Mouse (Mus musculus): Measurements from ENCODE around the gene Urm1.
"Not testable (repeated sequence)": the region's sequence is repeated elsewhere in the genome, so short reads cannot be mapped to it uniquely, and the experiment has no call there.

The Urm1 gene

DNA sequence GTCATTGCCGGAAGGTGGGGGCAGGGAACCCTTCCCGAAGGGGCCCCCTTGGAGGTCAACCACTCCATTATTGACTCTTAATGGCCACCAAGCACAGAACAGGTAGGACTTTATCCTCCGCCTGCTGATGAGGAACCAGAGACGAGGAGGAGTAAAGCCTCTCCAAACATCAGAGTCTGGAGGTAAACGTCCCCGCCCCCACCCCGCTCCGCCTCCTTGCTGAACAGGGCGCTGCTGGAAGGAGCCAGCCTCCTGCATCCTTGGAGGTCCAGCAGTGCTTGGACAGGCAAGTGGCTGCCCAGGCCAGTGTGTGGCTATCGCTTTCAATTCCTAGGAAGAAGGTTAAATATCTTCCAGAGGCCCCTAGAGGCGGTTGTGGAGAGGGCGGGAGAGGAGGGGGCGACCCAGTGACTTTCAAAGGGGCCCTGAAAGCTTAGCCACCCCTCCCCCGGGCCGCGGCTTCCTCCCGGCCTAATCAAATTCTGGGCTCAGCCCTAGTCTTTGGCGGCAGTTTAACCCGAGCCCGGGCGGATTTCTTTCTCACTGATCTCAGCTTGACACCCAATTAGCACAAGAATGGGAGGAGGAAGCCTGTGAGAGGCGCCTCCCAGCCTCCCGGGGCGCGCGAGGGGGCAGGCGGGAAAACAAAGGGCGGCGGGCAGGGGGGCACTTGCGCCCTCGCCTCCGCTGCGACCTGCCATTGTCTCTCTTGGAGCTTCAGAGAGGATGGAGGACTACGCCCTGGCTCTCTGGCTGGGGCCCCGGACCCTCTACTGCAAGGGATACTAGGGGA, at the start of gene Urm1:
Gene Urm1 (plus strand): TSS at position 51 of the 793 bp plus-strand sequence.
- peak; percentile 23 for DNase-seq (ENCODE audit: low spot score)

DNA sequence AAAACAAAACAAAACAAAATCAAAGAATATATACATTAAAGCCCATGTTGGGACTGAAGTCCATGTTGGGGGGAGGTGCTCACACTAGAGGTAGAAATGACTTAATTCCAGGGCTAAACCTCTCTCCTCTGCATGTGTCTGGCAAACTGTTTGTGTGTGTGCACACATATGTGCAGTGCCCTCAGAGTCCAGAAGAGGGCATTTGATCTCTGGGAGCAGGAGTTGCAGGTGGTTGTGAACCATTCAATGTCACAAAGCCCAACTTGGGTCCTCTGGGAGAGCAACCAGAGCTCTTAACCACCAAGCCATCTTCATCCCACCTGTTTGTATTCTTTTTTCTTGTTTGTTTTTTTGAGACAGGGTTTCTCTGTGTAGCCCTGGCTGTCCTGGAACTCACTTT, 49.7 kb upstream of the Urm1 start:
- DNase-seq (ENCODE audit: low spot score), result no peak

DNA sequence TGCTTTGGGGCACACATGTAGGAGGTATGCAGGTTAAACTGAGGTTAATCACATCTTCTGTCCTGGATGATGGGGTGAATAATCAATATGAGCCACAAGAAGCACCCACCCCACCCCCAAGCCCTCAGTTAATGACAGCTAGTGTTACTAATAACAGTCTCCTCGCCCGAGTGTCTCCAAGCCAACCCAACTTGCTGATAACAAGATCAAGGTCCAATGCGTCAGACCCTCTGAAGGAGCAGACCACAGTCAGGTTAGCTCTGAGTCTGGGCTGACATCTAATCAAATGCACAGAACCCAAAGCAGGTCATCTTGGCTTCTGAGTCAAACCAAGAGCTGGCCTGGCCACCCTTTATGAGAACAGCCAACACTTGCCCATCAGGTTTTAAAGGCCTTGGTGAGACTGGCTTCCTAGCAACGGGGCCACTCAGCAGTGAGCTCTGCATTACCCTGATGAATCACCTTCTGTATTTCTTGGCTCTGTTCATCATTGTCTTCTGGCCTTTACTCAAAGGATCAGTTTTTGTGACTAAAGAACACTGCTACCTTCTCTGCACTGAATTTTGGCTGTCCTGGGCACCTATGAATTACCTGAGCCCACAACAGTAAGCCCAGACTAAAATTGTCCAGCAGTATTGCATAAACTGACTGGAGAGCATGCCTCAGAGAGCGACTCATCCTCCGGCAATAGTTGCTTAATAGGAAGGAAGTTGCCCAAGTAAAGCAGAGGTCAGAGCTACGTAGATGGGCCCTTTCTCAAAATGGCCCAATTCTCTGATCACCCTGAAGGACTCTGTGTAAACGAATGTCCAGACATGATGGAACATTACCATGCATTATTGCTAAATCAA, 48.0 kb upstream of the Urm1 start:
- DNase-seq (ENCODE audit: low spot score), result no peak

DNA sequence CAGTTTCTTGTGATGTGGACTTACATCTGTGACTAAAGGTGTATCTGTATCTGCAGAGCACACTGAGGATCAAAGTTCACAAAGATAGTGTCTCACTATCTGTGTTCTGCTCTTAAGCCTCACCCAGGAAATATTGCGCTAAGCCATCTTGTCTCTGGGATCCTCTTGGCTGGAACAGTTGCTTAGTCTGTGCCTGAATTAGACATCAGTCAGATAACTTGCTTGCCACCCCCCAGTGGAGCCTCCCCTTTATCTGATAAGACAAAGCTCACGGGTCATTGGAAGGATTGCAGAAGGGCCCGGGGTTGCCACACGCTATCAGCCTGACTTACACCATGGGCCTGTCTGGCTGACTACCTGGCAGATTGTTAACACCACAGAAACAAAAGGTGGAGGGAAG, 46.6 kb upstream of the Urm1 start:
- no peak for DNase-seq (ENCODE audit: low spot score)

DNA sequence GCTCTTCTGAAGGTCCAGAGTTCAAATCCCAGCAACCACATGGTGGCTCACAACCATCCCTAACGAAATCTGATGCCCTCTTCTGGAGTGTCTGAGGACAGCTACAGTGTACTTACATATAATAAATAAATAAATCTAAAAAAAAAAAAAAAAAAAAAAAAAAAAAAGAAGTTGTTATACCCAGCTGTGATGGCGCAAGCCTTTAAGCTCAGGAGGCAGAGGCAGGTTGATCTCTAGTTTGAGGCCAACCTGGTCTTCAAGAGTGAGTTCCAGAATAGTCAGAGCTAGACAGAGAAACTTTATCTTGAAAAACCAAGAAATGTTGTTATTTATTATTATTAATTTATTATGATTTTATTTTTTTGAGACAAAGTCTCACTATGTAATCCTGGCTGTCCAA, 38.6 kb upstream of the Urm1 start:
- DNase-seq (ENCODE audit: low spot score), result not testable (repeated sequence)

DNA sequence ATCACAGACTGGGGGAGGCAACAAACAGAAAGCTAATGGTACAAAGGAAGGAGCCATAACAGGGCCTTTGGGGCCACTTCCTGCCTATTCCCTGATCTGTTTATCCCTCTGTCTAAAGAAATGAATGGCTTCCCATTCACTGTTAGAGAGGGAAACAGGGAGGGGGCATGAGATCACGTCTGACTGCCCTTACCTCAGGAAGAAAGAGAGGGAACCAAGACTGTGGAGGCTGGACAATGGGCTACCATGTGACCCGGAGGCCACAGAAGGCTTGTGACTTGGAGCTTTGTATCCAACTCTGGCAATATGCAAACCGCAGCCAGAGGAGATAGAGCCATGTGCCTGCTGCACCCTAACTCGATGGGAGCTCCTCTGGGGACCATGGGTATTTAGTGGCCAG, 35.6 kb upstream of the Urm1 start:
- DNase-seq (ENCODE audit: low spot score), result no peak

DNA sequence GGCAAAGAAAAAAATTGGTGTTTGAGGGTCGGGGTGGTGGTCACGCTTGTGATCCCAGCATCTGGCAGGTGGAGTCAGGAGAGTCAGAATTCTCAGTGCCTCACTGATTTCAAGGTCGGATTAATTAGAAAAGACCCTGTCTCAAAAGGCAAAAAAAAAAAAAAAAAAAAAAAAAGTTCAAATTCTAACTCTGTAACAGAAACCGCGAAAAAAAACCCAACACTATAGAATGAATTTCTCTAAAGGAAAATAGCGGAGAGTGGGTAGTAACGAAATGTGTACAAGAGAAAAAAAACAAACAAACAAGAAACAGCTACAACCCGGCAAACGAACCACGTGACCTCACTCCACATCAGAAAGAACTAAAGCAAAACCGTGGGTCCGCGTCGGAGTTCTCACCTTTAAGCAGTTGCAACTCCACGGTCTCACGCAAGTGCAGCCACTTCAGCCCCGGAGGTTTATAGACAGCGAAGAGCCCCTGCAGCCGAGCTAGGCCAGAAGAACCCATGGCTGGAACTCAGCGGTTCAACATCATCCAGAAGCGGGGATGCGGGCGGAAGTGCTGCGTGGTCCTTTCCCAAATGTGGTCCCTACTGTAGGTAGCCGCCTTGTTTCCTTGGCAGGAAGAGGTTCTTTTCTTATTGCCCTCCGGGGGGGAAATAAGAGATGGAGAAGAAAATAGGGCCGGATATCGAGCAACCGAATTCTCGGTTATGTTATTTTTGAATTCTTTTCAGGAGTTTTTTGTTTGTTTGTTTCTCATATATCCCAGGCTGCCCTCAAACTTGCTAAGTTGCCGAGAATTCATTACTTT, 32.6 kb upstream of the Urm1 start, which contains the start of gene Coq4:
Gene Coq4 (plus strand): TSS at position 390 of the 814 bp plus-strand sequence.
- peak; percentile 83 for DNase-seq (ENCODE audit: low spot score)

DNA sequence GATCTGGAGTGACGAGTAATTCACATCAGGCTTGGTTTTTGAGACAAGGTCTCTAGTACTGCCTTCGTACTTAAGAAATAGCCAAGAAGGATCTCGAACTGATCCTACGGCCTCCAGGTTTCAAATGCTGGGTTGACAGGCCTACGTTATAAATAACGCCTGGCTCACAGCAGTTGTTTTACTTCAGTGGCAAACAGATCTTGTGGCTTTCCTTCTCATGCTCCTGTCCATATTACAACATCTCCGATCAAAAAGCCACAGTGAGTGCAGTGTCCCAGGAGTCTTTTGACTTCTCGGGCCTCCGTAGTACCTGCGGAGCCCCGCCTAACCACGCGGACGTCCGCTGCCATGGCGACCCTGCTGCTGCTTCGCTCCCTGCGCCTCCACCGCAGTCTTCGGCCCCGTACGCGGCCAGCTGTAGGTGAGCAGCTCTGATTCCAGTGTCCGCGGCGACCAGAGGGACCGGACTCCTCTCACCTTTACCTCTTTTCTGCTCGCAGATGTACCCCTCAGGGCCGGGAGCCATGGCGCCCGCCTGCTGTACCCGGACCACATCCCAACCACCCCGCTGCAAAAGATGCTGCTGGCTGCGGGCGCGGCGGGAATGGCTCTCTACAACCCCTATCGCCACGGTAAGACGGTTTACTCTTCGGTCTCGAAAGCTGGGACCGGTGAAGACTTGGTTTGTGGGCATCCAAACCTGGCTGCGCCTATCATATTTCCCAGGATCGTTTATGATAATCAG, 31.8 kb upstream of the Urm1 start, which contains the start of gene Trub2:
Gene Trub2 (minus strand): TSS at position 566 of the 745 bp plus-strand sequence.
- DNase-seq (ENCODE audit: low spot score), result peak; percentile 72

DNA sequence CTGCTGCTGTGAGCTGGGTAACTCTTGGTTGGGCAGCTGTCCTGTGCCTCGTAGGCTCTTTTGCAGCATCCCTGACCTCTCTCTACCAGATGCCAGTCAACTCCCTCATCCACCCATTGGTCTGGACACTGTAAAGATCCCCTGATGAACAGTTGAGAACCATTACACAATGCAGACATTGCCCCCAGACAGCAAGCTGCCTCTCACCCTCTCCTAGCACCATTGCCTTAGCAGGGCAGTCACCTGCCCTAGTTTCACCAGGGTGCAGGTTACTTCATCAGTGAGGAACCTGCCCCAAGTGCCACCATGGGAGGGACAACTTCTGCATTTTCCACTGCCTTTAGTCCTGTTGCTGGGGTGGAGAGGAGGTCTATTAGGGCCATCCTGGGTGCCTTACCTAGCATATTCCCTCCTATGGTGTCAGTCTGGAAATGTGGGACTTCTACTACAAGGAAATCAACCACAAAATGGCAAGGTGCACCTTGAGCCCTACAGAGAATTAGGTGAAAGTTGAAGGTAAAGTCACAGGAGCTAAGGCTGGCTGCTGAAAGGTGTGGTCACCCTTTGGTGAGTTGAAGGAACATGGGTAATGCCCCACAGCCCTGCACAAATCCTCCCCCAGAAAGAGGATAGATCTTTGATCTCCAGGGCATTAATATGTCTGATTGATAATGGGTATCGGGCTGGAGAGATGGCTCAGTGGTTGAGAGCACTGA, 26.9 kb upstream of the Urm1 start:
- no peak for DNase-seq (ENCODE audit: low spot score)

DNA sequence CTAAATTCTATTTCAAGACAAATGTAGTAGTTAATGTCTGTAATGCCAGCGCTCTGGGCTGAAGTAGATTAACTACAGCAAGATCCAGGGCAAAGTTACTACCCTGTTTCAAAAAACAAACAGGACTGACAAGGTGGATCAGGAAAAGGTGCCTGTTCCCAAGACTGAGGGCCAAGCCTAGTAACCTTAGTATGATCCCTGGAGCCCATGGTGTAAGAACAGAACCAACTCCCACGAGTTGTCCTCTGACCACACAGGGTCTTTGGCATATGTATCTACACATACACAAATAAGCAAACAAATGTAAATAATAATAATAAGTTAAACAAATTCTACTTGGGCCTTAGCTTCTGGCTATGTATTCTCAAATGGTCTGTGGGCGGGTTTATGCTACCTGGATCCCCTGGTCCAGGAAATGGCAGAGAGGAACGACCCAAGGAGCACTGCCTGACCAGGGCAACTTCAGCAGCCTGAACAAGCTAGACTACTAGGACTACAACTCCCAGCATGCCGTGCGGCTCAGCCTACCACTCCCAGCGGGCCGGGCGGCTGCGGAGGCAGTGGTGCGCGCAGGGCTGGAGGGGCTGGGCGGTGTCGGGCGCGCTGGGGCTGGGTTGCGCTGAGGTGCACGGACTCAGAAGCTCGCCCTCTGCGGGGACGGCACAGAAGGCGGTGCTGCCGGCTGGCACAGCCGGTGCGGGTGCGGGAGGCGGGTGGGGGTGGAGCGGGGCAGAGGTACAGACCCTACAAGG, 17.6 kb upstream of the Urm1 start, which contains the start of gene Slc27a4:
Gene Slc27a4 (plus strand): TSS at position 560 of the 752 bp plus-strand sequence.
- peak; percentile 89 for DNase-seq (ENCODE audit: low spot score)

DNA sequence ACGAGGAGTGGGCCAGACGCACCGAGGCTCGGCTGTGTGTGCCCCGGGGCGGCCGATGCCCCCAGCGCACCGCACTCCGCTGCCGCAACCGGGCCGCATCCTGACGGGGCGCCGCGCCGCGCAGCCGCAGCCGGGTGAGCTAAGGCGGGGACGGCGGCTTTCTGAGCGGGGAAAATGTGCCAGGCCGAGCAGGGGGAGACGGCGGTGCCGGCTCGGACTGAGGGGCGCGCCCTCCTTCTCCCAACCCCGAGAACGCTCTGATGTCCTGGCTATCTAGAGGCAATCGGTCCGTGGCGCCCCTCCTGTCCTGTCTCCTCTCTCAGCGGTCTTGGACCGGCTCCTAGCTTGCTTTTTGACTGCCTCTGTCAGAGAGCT, 17.1 kb upstream of the Urm1 start:
- no peak for DNase-seq (ENCODE audit: low spot score)

DNA sequence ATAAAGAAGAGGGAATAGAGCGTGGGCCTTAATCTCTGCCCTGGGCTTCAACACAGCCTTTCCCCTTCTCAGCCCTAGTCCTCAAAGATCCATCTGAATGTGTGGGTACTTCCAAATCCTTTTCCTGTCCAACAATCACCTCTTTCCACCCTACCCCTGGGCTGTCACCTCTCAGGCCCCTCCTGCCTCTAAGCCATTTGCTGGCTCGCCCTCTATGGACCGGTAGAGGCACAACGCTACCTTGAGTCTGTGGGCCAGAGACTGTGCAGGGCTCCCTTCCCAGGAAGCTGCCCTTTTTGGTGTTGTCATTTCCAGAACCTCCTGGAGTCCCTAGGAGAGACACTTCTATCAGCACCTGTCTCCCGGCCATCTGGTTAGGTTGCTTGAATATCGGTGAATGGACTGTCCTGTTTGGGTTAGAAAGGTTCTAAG, 16.5 kb upstream of the Urm1 start:
- no peak for DNase-seq (ENCODE audit: low spot score)

DNA sequence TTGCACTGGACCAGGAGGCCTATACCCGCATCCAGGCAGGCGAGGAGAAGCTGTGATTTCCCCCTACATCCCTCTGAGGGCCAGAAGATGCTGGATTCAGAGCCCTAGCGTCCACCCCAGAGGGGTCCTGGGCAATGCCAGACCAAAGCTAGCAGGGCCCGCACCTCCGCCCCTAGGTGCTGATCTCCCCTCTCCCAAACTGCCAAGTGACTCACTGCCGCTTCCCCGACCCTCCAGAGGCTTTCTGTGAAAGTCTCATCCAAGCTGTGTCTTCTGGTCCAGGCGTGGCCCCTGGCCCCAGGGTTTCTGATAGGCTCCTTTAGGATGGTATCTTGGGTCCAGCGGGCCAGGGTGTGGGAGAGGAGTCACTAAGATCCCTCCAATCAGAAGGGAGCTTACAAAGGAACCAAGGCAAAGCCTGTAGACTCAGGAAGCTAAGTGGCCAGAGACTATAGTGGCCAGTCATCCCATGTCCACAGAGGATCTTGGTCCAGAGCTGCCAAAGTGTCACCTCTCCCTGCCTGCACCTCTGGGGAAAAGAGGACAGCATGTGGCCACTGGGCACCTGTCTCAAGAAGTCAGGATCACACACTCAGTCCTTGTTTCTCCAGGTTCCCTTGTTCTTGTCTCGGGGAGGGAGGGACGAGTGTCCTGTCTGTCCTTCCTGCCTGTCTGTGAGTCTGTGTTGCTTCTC, 4.0 kb upstream of the Urm1 start:
- DNase-seq (ENCODE audit: low spot score), result no peak

DNA sequence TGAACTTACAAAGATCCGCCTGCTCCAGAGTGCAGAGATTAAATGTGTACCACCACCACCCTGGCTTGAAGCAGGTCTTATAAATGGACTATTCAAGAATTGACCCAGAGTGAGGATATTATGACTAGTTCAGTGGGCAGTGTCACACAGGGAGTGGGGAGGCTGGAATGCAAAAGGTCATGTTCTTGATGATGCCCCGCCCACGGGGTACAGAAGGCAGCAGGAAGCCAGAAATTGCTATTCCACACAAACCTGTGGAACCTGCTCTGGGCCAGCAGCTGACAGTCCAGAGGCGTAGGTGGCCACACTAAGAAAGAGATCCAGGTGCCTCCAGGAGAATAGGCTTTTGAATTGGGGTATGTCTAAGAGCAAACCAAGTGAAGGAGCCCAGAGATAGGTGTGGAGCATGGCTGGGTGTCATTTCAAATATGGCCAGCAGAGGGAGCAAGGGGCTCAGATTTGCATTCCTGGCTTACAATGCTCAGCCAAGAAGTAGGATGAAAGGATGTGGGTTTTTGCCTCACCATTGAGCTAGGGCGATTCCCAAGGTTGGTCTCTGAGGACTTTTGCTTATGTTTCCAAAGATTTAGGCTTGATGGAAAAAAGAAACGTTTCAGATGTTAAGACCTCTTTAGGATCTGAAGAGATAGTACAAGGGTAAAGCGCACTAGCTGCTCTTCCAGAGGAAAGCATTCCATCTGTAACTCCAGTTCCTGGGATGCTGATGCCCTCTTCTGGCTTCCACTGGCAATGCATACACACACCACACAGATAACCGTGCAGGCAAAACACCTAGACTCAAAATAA, 2.2 kb upstream of the Urm1 start:
- peak; percentile 68 for DNase-seq (ENCODE audit: low spot score)

DNA sequence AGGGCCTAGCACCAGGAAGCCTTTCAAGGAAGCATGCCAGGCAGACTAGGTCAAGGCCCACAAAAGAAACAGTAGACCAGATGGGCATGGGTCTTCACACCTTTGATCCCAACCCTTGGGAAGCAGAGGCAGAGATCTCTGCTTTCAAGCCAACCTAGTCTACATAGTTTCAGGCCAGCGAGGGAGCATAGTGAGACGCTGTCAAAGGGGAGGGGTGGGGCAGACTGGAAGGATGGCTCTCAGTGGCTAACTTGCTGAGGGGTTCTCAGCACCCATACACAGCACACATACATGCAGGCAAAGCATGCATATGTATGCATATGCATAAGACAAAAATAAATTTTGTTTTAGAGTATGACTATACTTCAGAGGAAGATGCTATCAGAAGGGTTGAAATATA, 512 bp upstream of the Urm1 start:
- DNase-seq (ENCODE audit: low spot score), result no peak

DNA sequence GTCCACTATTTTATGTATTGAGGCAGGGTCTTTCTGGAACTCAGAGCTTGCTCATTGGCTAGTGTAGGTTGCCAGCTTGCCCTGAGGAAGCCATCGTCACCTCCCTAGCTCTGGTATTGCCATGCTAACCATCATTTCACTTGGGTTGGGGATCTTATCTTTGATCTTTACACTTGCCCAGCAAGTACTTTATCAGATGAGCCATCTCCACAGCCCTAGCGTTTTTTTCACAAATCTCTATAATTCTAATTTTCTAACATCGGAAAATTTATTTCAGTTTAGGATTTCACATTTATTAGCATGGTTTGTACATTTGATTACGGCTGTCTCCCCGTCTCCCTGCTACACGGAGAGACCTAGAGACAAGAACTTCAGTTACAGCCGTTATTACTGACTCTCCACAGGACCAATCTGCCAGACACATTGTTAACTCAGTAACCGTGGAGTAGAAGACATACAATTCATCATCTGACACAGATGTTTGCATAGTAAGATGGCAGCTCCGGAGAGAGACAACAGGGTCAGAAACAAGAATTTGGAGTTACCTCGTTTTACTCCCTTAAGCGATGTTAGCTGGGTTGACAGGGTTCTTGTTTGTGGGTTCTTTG, 6.5 kb downstream of the Urm1 start:
- no peak for DNase-seq (ENCODE audit: low spot score)

DNA sequence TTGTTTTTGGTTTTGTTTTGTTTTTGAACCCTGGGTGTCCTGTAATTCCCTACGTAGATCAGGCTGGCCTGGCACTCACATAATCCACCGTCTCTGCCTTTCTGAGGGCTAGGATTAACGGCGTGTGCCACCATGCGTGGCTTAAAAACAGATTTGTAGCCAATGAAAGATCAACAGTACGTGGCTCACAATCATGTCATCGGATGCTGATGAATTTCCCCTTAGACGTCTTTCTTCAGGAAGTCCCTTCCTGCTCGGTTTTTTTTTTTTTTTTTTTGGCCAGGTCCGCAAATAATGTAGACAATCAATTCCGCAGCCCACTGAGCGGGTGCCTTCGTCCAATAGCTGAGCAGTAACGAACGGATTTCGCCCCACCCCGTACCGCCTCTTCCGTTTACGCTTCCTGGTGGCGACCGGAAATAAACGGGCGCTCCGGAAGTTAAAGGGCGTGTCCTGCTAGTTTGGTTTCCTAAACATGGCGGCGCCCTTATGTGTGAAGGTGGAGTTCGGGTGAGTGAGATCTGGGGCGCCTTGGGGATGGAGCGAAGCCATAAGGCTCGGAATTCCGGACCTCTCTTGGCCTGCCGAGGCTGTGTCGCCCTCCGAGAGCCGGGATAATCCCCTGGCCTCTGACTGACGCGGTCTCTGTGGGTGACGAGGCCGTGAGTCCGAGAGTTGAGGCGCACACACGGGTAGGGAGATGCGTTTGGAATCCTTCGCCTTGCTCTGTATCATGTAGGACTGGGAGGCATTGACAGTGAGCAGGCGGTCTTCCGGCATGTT, 7.2 kb downstream of the Urm1 start:
- DNase-seq (ENCODE audit: low spot score), result peak; percentile 90

Data from spleen, adult 12 weeks (tissue).